Mouse (Mus musculus) liver, embryonic 16.5 days (tissue): ENCODE data around the gene Lrrc3c. TPM values are rescaled to one million over a fixed set of nuclear protein-coding genes. Genes with fewer than 3 reads are reported as not detected.
"Not testable (repeated sequence)": the region's sequence is repeated elsewhere in the genome, so short reads cannot be mapped to it uniquely, and the experiment has no call there.

Experiments used
- ATAC-seq: fragments of 200-750 bp; cut with Nextera tagmentation; 2 replicates; pipeline ENCODE4 v1.8.0; 2017; ENCODE audit warnings: low read depth, mild to moderate bottlenecking, moderate number of reproducible peaks, moderate library complexity
- H3K27ac ChIP-seq: fragments of 300-500 bp; sonication (generic); 2 replicates; pipeline ENCODE4 v1.5.1; 2014; ENCODE audit warnings: mild to moderate bottlenecking, low read length
- H3K27me3 ChIP-seq: fragments of 300-500 bp; sonication (generic); 2 replicates; pipeline ENCODE4 v1.6.1; 2014; ENCODE audit warnings: low read depth, low read length, mixed read lengths; ENCODE audit not compliant: control insufficient read depth, insufficient read depth
- H3K36me3 ChIP-seq: fragments of 300-500 bp; sonication (generic); 2 replicates; pipeline ENCODE4 v1.6.1; 2014; ENCODE audit warnings: mild to moderate bottlenecking; ENCODE audit not compliant: control insufficient read depth, insufficient read depth
- H3K4me1 ChIP-seq: fragments of 300-500 bp; sonication (generic); 2 replicates; pipeline ENCODE4 v1.6.1; 2014; ENCODE audit warnings: low read depth, low read length, mixed read lengths; ENCODE audit not compliant: control insufficient read depth
- H3K4me2 ChIP-seq: fragments of 300-500 bp; sonication (generic); 2 replicates; pipeline ENCODE4 v1.6.1; 2014; ENCODE audit warnings: low read depth, low read length, mixed read lengths
- H3K4me3 ChIP-seq: fragments of 300-500 bp; sonication (generic); 2 replicates; pipeline ENCODE4 v1.5.1; 2014; ENCODE audit warnings: low read depth, mild to moderate bottlenecking, low read length
- H3K9ac ChIP-seq: fragments of 300-500 bp; sonication (generic); 2 replicates; pipeline ENCODE4 v1.6.1; 2014; ENCODE audit warnings: low read depth, low read length
- H3K9me3 ChIP-seq: fragments of 300-500 bp; sonication (generic); replicated peaks from 2 replicates; pipeline ENCODE4 v1.6.1; 2016; ENCODE audit warnings: low read length; ENCODE audit not compliant: control insufficient read depth
- WGBS: fragments of 180-500 bp; shearing (Covaris S2); extraction: QIAGEN DNeasy Blood & Tissue Kit; methylation state at CpG from one replicate; pipeline ENCODE4 v1.1.7; 2014; ENCODE audit not compliant: insufficient replicate concordance; 5-methylcytosine and 5-hydroxymethylcytosine counted together
- polyA plus RNA-seq: library from polyadenylated mRNA; unstranded; fragments of >200 nt; fragmentation: Nextera tagmentation; extraction: Ambion mirVana; gene quantifications from 2 replicates; pipeline ENCODE4 v1.2.1, GENCODE M21; 2015

Lrrc3c gene
- polyA plus RNA-seq, 1 experiment from 2014 or later: not detected

DNA sequence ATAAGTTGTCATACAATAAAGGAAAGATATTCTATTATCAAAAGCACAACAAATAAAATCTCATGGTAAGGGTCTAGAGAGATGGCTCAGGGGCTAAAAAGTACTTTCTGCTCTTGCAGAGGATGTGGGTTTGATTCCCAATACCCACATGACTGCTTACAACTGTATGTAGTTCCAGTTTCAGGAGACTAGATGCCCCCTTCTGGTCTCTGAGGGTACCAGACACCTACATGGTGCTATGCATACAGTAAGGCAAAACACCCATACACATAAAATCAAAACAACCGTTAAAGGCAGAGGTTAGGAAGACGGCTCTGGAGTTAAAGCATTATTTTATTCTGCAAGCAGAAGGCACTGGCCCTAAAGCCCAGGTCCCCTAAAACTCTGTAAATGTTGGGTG, 5.9 kb downstream of the Lrrc3c start:
- no peak for ATAC-seq
- no peak overlapping the region for H3K9ac ChIP-seq
- H3K4me3 ChIP-seq: no peak overlapping the region
- H3K27ac ChIP-seq: no peak overlapping the region
- peaks cover 4% of the 10 kb centered on the region for H3K4me1 ChIP-seq
- WGBS: 53% methylated on average over 2 of the region's 2 CpGs
- H3K27me3 ChIP-seq: peaks cover 31% of the 10 kb centered on the region
- no peaks in the 10 kb centered on the region for H3K9me3 ChIP-seq
- no peaks in the 10 kb centered on the region for H3K36me3 ChIP-seq
- H3K4me2 ChIP-seq: no peak overlapping the region

DNA sequence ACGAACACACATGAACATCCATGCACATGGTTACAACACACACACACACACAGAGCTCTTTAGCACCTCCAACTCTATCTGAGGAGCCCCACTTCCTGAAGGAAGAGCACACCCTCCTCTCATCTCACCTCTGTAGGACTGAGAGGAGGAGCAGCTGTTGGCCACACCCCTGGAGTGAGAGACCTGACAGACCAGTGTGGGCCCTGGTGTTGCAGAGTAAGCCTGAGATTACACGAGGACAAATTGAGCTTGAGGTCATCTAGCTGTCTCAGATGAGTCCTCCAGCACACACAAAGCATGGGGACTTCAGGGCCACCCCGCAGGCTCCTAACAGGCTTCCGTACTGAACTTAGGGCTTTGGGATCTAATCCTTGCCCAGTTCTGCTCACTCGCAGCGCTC, 6.8 kb downstream of the Lrrc3c start:
- H3K27ac ChIP-seq, H3K9me3 ChIP-seq, H3K4me1 ChIP-seq, H3K4me2 ChIP-seq, ATAC-seq, H3K4me3 ChIP-seq, H3K9ac ChIP-seq, H3K36me3 ChIP-seq: not testable (repeated sequence)
- H3K27me3 ChIP-seq: peaks cover 21% of the 10 kb centered on the region
- 52% methylated on average over 6 of the region's 6 CpGs for WGBS

DNA sequence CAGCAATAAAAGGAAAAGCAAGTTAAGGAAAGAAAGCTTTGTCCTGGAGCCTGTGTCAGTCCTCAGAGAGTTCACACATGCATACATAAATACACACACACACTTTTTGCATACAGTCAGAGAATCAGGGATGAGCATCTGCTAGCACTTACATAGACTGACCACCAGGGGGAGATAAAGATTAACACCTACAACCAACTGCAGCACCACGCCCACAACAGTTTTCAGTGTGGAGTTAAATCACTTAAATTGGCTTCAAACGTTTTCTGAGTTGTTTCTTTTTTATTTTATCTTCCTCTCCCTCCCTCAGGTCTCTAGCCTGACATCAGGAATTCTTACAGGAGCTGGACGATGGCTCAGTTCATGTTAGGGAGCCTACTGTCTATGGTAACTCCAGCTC, 8.7 kb downstream of the Lrrc3c start:
- WGBS: 7% methylated on average over 3 of the region's 3 CpGs
- H3K4me2 ChIP-seq: no peak overlapping the region
- H3K4me3 ChIP-seq: no peak overlapping the region
- no peak overlapping the region for H3K27ac ChIP-seq
- no peak for ATAC-seq
- H3K27me3 ChIP-seq: peaks cover 4% of the 10 kb centered on the region; the same call in 1 of the 2 replicates
- H3K36me3 ChIP-seq: no peaks in the 10 kb centered on the region
- H3K9me3 ChIP-seq: no peaks in the 10 kb centered on the region
- no peak overlapping the region for H3K9ac ChIP-seq
- H3K4me1 ChIP-seq: peaks cover 4% of the 10 kb centered on the region

DNA sequence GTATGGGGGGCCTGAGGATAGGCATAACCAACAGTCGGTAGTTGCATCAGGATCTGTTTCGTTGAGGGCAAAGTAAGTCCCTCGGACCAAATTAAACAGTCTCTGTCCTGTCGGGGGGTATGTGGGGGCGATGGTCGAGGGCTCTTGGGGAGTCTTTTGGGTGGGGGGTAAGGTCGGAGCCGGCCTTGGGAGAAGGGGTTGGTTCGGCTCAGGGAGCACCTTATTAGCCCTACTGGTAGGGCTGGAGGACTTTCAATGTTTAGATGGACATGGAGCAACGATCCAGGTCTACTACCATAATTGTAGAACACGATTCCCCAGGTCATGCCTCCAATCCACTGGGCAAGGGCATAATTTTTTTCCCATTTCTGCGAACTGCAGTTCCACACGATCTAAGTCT, 22.7 kb downstream of the Lrrc3c start:
- Histone ChIP-seq H3K27ac (no peak overlapping the region), H3K9ac (no peak overlapping the region), H3K4me3 (no peak overlapping the region), H3K4me1 (no peaks in the 10 kb centered on the region), H3K36me3 (no peaks in the 10 kb centered on the region), H3K4me2 (no peak overlapping the region), H3K27me3 (no peaks in the 10 kb centered on the region), H3K9me3 (no peaks in the 10 kb centered on the region)
- ATAC-seq: no peak
- WGBS: 77% methylated on average over 13 of the region's 13 CpGs

DNA sequence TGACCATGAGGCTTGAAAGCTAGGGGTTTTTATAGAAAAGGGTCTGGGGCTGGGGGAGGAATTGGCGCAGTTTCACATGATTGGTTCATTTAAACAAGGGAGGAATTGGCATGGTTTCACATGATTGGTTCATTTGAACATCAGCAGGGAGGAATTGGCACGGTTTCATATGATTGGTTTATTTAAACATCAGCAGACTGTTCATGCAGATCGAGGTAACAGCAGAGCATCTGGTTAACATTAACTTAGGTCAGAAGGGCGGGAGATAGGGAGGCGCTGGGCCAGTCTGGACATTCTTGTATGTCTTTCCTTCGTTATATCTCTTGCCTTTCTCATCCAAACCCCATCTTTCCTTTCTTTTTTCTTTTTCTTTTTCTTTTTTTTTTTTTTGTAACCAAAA, 25.9 kb downstream of the Lrrc3c start:
- not testable (repeated sequence) for H3K9me3 ChIP-seq, H3K27me3 ChIP-seq, H3K27ac ChIP-seq, H3K9ac ChIP-seq, ATAC-seq, H3K4me2 ChIP-seq, H3K4me3 ChIP-seq, H3K36me3 ChIP-seq, H3K4me1 ChIP-seq
- 63% methylated on average over 6 of the region's 6 CpGs for WGBS

DNA sequence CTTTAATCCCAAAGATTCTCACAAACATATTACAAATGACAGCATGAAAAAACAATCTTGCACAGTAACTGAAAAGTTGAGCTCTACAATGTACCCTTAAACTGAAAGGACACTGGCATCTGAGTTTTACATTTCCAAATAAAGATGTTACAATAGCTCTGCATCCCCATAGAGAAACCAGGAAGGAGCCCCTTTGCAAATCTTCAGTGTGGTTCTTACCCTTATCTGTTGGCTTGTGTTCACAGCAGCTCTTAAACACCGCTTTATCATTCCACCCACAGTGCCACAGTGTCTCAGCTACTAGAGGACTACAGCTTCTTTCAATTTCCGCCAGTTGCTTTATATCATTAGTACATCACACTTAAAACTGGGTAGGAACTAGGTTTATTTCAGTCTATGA, 26.3 kb downstream of the Lrrc3c start:
- H3K4me2 ChIP-seq, H3K36me3 ChIP-seq, H3K27me3 ChIP-seq, H3K27ac ChIP-seq, H3K4me3 ChIP-seq, H3K9ac ChIP-seq, H3K9me3 ChIP-seq, ATAC-seq, H3K4me1 ChIP-seq: not testable (repeated sequence)
- 44% methylated on average over 2 of the region's 2 CpGs for WGBS

DNA sequence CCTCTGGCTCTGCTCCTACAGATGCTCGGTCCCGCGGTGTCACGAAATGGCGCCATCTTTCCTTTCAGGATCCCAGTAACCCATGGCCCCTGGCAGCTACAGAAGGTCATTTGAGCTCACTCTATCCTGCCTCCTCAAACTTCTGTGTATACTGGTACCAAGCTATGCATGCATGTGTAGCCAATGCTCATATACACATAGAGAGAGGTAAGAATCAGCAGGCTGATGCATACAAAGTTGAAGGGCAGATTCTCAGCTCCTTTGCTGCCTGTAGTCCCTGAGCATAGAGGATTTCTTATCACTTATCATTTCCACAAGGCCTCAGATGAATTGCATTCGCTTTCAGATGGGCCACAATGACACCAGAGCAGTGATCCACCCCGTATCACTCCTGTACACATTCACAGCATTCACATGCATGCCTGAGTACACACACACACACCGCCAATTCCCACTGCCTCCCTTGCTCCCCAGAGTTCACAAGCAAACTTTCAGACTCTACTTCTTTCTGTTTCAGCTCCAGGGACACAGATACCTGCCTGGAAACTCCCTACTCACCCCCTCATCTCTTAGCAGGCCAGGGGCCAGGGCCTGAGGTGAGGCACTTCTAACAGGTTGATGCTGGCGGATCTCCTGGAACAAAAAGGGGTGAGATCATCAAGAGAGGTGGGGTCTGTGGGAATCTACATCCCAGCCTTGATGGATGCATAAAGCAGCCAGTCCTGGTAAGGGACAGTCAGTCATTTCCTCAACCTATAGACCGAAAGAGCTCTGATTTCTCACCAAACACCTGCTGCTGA, 27.7 kb downstream of the Lrrc3c start, which contains the start of the genes Gm12355 and Gsdma3:
TSS of gene Gm12355 (minus strand) at position 51 of the 800 bp plus-strand sequence.
TSS of gene Gsdma3 (plus strand) at position 750 of the 800 bp plus-strand sequence.
- WGBS: 77% methylated on average over 10 of the region's 10 CpGs

DNA sequence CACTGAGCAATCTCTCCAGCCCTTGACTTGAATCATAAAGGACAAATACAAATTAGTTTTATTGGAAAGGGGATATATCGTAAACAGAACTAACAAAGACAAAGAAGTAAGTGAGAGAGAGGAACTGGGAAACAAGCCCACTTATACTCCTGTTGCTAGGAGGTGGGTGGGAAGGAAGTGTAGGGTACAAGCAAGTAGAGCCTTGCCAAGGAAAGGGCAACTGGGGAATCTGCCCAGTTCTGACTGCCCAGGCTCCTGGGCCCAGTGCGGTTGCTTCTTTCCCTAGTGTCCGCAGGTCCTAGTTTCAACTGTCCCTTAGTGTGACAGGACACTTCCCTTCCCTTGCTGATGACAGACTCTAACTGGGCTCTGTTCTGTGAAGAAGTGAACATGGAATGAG, 30.6 kb downstream of the Lrrc3c start:
- H3K4me2 ChIP-seq: no peak overlapping the region
- 76% methylated on average over 3 of the region's 3 CpGs for WGBS
- no peak overlapping the region for H3K27ac ChIP-seq
- no peaks in the 10 kb centered on the region for H3K36me3 ChIP-seq
- ATAC-seq: no peak
- H3K4me3 ChIP-seq: no peak overlapping the region
- H3K9me3 ChIP-seq: no peaks in the 10 kb centered on the region
- H3K4me1 ChIP-seq: no peaks in the 10 kb centered on the region
- H3K9ac ChIP-seq: no peak overlapping the region
- no peaks in the 10 kb centered on the region for H3K27me3 ChIP-seq

More for the DNA sequence above, 27.7 kb downstream of the Lrrc3c start, which contains the start of the genes Gm12355 and Gsdma3:
- H3K4me2 ChIP-seq: no peak within 1 kb of the TSS
- no peaks in the 10 kb centered on the region for H3K4me1 ChIP-seq
- H3K27ac ChIP-seq: no peak within 1 kb of the TSS
- no peak within 1 kb of the TSS for H3K9ac ChIP-seq
- H3K36me3 ChIP-seq: no peaks in the 10 kb centered on the region
- H3K27me3 ChIP-seq: no peaks in the 10 kb centered on the region
- no peak within 1 kb of the TSS for H3K4me3 ChIP-seq
- no peak for ATAC-seq
- no peaks in the 10 kb centered on the region for H3K9me3 ChIP-seq

DNA sequence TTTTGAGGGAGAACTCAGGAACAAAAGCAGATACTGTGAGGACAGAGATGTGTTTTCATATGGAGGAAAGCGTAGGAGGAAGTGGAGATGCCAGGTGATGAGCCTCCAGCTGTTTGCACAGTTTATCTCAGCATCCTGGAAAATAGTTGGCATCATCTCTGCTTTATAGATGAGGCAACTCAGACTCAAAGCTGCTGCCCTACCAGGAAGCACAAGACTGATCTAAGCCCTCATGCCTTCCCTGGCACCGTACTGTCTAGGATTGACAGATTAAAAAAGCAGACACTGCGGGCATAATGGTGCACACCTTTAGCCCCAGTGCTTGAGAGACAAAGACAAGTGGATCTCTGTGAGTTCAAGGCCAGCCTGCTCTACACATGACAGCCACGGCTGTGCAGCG, 32.6 kb downstream of the Lrrc3c start:
- no peaks in the 10 kb centered on the region for H3K27me3 ChIP-seq
- H3K9me3 ChIP-seq: no peaks in the 10 kb centered on the region
- WGBS: 71% methylated on average over 5 of the region's 5 CpGs
- H3K4me1 ChIP-seq: no peaks in the 10 kb centered on the region
- H3K27ac ChIP-seq: no peak overlapping the region
- H3K9ac ChIP-seq: no peak overlapping the region
- no peak overlapping the region for H3K4me2 ChIP-seq
- no peaks in the 10 kb centered on the region for H3K36me3 ChIP-seq
- no peak for ATAC-seq
- no peak overlapping the region for H3K4me3 ChIP-seq
